Mouse (Mus musculus) intestine, postnatal 0 days (tissue): Measurements from ENCODE around the gene Gpr62. TPM values are rescaled to one million over a fixed set of nuclear protein-coding genes. Genes with fewer than 3 reads are reported as not detected.

Experiments
- ATAC-seq: fragments of 200-750 bp; cut with Nextera tagmentation; 2 replicates; pipeline ENCODE4 v1.8.0; 2017; ENCODE audit warnings: mild to moderate bottlenecking, moderate TSS enrichment, moderate library complexity
- H3K27ac ChIP-seq: fragments of 300-500 bp; sonication (generic); 2 replicates; pipeline ENCODE4 v1.5.1; 2014; ENCODE audit warnings: mild to moderate bottlenecking, low read depth, low read length, moderate library complexity
- H3K27me3 ChIP-seq: fragments of 300-500 bp; sonication (generic); replicated peaks from 2 replicates; pipeline ENCODE4 v1.6.1; 2014; ENCODE audit warnings: low read length, mixed read lengths; ENCODE audit not compliant: control insufficient read depth, insufficient read depth
- H3K36me3 ChIP-seq: fragments of 300-500 bp; sonication (generic); 2 replicates; pipeline ENCODE4 v1.6.1; 2014; ENCODE audit warnings: mild to moderate bottlenecking, moderate library complexity; ENCODE audit not compliant: control insufficient read depth, insufficient read depth
- H3K4me1 ChIP-seq: fragments of 300-500 bp; sonication (generic); replicated peaks from 2 replicates; pipeline ENCODE4 v1.6.1; 2014; ENCODE audit warnings: antibody characterized with exemption, low read length, mixed read lengths; ENCODE audit not compliant: control insufficient read depth, insufficient read depth
- H3K4me2 ChIP-seq: fragments of 300-500 bp; sonication (generic); replicated peaks from 2 replicates; pipeline ENCODE4 v1.6.1; 2014; ENCODE audit warnings: low read depth, mild to moderate bottlenecking, moderate library complexity
- H3K4me3 ChIP-seq: fragments of 300-500 bp; sonication (generic); 2 replicates; pipeline ENCODE4 v1.5.1; 2014; ENCODE audit warnings: low read depth, low read length
- H3K9ac ChIP-seq: fragments of 300-500 bp; sonication (generic); 2 replicates; pipeline ENCODE4 v1.6.1; 2014; ENCODE audit warnings: mild to moderate bottlenecking, low read depth, low read length
- H3K9me3 ChIP-seq: fragments of 300-500 bp; sonication (generic); 2 replicates; pipeline ENCODE4 v1.6.1; 2016; ENCODE audit warnings: mixed run types; ENCODE audit not compliant: control insufficient read depth
- CTCF ChIP-seq: sonication (generic); IDR thresholded peaks from 2 replicates; pipeline ENCODE4 v1.5.1; 2016; ENCODE audit warnings: low read depth, mild to moderate bottlenecking, control low read depth, antibody characterized with exemption, moderate library complexity
- WGBS: fragments of 180-500 bp; shearing (Covaris S2); extraction: QIAGEN DNeasy Blood & Tissue Kit; methylation state at CpG from one replicate; pipeline ENCODE4 v1.1.7; 2014; 5-methylcytosine and 5-hydroxymethylcytosine counted together
- polyA plus RNA-seq: library from polyadenylated mRNA; unstranded; fragments of >200 nt; fragmentation: Nextera tagmentation; extraction: Ambion mirVana; gene quantifications from 2 replicates; pipeline ENCODE4 v1.2.1, GENCODE M21; 2015

Gpr62 gene
- polyA plus RNA-seq, 1 experiment from 2014 or later: 0.17 TPM

DNA sequence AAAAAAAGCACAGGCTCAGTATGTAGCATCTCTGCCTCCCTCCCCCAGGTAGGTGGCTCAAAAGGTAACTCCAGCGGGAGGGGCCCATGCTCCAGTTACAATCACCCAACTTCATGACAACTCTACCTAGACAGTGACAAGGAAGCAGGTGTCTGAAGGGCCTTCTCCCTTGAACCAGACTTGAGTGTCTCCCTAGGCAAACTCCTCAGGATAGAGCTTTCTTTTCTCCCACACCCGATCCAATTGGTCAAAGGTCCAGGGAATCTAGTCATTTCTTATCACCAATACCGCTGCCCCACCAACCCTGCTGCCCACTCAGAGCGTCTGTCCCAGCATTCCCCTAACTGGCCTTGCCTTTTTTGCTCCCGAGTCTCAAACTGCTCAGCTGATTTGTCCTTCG, 983 bp upstream of the Gpr62 start:
- no peak for TF ChIP-seq CTCF
- H3K4me3 ChIP-seq: no peak overlapping the region
- H3K27me3 ChIP-seq: peaks cover 19% of the 10 kb centered on the region; the same call in 1 of the 2 replicates
- no peak for ATAC-seq
- H3K4me2 ChIP-seq: no peak overlapping the region
- H3K27ac ChIP-seq: no peak overlapping the region
- H3K9me3 ChIP-seq: no peaks in the 10 kb centered on the region
- no peaks in the 10 kb centered on the region; the same call in 1 of the 2 replicates for H3K36me3 ChIP-seq
- 78% methylated on average over 6 of the region's 6 CpGs for WGBS
- H3K9ac ChIP-seq: no peak overlapping the region
- H3K4me1 ChIP-seq: no peaks in the 10 kb centered on the region

DNA sequence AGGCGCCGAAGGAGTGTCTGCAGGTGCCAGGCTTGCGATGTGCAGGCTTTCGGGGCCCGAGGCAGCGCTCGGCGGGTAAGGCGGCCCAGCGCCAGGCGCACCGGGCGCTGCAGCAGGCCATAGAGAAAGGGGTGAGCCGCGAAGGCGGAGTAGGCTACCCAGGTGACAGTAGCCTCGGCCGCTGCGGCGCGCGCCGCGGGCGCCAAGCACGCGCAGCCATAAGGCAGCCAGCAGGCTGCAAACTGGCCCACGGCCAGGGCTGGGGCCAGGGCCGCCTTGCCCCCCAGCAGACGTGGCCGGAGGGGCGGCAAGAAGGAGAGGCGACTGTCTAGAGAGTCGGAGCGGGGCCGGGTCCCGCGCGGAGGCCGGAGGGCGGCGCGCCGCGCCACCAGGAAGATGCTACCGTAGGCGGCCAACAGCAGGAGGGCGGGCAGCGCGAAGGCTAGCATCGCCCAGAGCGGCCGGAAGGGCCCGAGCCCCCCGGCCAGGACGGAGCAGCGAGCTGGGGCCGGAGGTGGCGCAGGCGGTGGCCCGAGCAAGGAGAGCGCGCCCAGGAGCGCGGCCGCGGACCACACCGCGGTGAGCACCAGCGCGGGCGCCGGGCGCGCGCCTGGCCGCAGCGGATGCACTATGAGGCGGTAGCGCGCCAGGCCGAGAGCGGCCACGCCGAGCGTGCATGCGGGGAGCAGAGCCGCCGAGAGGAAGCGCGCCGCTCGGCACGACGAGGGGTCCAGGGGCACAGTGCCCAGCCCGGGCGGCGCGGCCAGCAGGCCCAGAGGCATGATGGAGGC, 792 bp downstream of the Gpr62 start:
- Histone ChIP-seq H3K36me3 (no peaks in the 10 kb centered on the region; the same call in 1 of the 2 replicates), H3K4me1 (no peaks in the 10 kb centered on the region), H3K9me3 (no peaks in the 10 kb centered on the region), H3K27me3 (peaks cover 19% of the 10 kb centered on the region; the same call in 1 of the 2 replicates), H3K4me2 (peak overlapping the region; percentile 94), H3K4me3 (peak overlapping the region; percentile 56), H3K9ac (peak overlapping the region; percentile 57), H3K27ac (no peak overlapping the region)
- 1% methylated on average over 97 of the region's 99 CpGs for WGBS
- TF ChIP-seq CTCF: no peak
- ATAC-seq: peak; percentile 37; the same call in 1 of the 2 replicates

DNA sequence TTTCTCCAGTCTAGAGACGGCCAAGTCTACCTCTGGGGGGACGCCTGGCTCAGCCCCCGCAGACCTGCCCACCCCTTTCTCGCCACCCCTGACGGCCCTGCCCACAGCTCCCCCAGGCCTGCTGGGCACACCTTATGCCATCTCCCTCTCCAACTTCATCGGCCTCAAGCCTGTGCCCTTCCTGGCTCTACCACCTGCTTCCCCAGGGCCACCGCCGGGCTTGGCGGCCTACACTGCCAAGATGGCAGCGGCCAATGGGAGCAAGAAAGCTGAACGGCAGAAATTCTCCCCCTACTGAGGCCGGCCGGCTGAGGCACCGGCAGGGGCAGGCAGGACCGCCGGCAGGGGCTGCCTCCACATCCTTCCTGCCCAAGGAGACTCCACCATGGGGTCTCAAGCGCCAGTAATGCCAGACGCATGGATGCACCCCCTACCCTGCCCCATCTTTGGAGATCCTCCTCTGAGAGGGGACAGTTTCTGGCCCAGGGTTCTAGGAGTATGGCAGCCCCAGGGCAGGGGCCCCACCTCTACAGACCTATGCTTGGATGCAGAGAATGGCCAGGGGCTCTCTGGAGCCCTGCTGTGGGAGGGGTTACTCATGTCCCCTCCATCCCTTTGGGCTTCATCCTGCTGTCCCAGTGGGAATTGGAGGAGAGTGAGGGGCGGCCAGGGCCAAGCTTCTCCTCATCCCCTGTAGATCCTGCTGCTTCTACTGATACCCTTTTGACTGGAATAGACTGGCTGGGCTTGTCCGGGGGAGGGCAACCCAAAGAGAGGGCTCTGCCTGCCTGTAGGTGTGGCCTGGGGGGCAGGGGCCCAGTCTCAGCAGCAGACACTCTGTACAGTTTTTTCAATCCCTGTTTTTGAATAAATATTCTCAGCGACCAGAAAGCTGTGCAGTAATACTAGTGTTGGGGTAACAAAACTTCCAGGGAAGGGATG, 2.3 kb downstream of the Gpr62 start:
- no peak for TF ChIP-seq CTCF
- Histone ChIP-seq H3K9me3 (no peaks in the 10 kb centered on the region), H3K4me3 (no peak overlapping the region), H3K9ac (no peak overlapping the region), H3K4me1 (no peaks in the 10 kb centered on the region), H3K4me2 (no peak overlapping the region), H3K27ac (no peak overlapping the region), H3K27me3 (peaks cover 19% of the 10 kb centered on the region; the same call in 1 of the 2 replicates), H3K36me3 (no peaks in the 10 kb centered on the region; the same call in 1 of the 2 replicates)
- WGBS: 89% methylated on average over 21 of the region's 21 CpGs
- no peak for ATAC-seq

DNA sequence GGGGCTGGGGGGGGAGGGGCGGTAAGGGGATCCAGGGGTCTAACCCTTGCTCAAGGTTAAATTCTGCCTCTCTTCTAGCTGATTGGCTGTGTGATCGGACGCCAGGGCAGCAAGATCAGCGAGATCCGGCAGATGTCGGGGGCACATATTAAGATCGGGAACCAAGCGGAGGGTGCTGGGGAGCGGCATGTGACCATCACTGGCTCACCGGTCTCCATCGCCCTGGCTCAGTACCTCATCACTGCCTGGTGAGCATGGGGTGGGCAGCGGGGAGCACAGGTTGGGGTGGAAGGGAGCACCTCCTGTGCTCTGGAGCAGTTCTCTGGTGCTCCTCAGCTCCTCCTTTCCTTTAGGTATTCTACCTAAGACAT, 3.3 kb downstream of the Gpr62 start:
- WGBS: 95% methylated on average over 12 of the region's 12 CpGs
- no peak overlapping the region for H3K9ac ChIP-seq
- no peaks in the 10 kb centered on the region; the same call in 1 of the 2 replicates for H3K36me3 ChIP-seq
- no peak for TF ChIP-seq CTCF
- no peak overlapping the region for H3K4me2 ChIP-seq
- peaks cover 19% of the 10 kb centered on the region; the same call in 1 of the 2 replicates for H3K27me3 ChIP-seq
- H3K4me1 ChIP-seq: no peaks in the 10 kb centered on the region
- no peak overlapping the region for H3K4me3 ChIP-seq
- no peak overlapping the region for H3K27ac ChIP-seq
- no peaks in the 10 kb centered on the region for H3K9me3 ChIP-seq
- ATAC-seq: no peak

DNA sequence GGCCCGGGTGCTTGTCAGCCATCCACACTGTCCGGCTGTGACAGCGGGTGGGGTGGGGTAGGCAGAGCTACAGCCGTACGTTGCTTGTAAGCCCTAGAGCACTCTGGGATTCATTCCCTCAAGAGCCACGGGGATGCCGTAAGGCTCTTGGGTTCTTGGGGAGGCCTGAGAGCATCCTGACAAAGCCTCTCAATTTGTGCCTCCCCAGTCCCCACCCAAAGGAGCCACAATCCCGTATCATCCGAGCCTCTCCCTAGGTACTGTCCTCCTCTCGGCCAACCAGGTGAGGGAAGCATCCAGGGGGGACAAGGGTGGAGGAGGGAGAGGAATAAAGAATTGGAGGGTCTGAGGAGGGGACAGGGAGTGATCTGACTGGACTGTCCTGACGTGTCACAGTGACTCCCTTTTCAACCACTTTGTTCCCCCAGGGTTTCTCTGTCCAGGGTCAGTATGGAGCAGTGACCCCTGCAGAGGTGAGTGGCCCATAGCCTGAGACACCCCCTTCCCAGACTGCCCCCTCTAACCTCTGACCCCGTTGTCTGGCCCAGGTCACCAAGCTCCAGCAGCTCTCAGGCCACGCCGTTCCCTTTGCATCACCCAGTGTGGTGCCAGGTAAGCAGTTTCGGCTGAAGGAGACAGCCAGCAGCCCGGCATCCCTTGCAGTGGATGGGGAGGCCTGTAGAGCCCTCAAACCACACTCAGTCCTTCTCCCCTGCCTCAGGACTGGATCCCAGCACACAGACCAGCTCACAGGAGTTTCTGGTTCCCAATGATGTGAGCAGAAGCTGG, 3.9 kb downstream of the Gpr62 start:
- Histone ChIP-seq H3K4me3 (no peak overlapping the region), H3K4me1 (no peaks in the 10 kb centered on the region), H3K9ac (no peak overlapping the region), H3K4me2 (no peak overlapping the region), H3K36me3 (no peaks in the 10 kb centered on the region; the same call in 1 of the 2 replicates), H3K9me3 (no peaks in the 10 kb centered on the region), H3K27ac (no peak overlapping the region), H3K27me3 (peaks cover 19% of the 10 kb centered on the region; the same call in 1 of the 2 replicates)
- ATAC-seq: no peak
- 90% methylated on average over 16 of the region's 16 CpGs for WGBS
- TF ChIP-seq CTCF: no peak
